Mouse (Mus musculus) ES-Bruce4 (cell line): Measurements from ENCODE around the gene Nhsl1. TPM values are rescaled to one million over a fixed set of nuclear protein-coding genes. Genes with fewer than 3 reads are reported as not detected.
A peak's percentile ranks its signal among the peaks of the same experiment; 100 is the strongest.

Source experiments
- H3K27ac ChIP-seq: 2 replicates; pipeline ENCODE4 v1.5.1; 2012; ENCODE audit warnings: low read length, inconsistent platforms; ENCODE audit not compliant: insufficient read depth
- H3K27me3 ChIP-seq: 2 replicates; pipeline ENCODE4 v1.6.1; 2012; ENCODE audit warnings: mild to moderate bottlenecking, low read length, inconsistent platforms; ENCODE audit not compliant: control insufficient read depth, poor library complexity, insufficient read depth, severe bottlenecking
- H3K36me3 ChIP-seq: 2 replicates; pipeline ENCODE4 v1.6.1; 2012; ENCODE audit warnings: inconsistent platforms, mild to moderate bottlenecking, low read length, moderate library complexity; ENCODE audit not compliant: control insufficient read depth, poor library complexity, insufficient read depth, severe bottlenecking
- H3K4me1 ChIP-seq: one replicate; pipeline ENCODE4 v1.8.1; 2011; ENCODE audit warnings: low read length; ENCODE audit not compliant: control insufficient read depth, insufficient read depth
- H3K4me3 ChIP-seq: 2 replicates; pipeline ENCODE4 v1.5.1; 2011; ENCODE audit warnings: low read depth, mild to moderate bottlenecking, low read length
- H3K9ac ChIP-seq: 2 replicates; pipeline ENCODE4 v1.6.1; 2012; ENCODE audit warnings: low read depth, mild to moderate bottlenecking, inconsistent platforms; ENCODE audit not compliant: poor library complexity, severe bottlenecking
- H3K9me3 ChIP-seq: replicated peaks from 2 replicates; pipeline ENCODE4 v1.6.1; 2012; ENCODE audit warnings: mild to moderate bottlenecking, low read length, inconsistent platforms; ENCODE audit not compliant: control insufficient read depth, poor library complexity, insufficient read depth, severe bottlenecking
- CTCF ChIP-seq: IDR thresholded peaks from one replicate; pipeline ENCODE4 v1.8.1; 2011; ENCODE audit warnings: low read depth, low read length
- EP300 ChIP-seq: IDR thresholded peaks from 2 replicates; pipeline ENCODE4 v1.6.1; 2011; ENCODE audit warnings: low read depth, low read length; ENCODE audit not compliant: insufficient read depth
- POLR2A ChIP-seq: IDR thresholded peaks from one replicate; pipeline ENCODE4 v1.8.1; 2011; ENCODE audit warnings: low read length; ENCODE audit not compliant: insufficient read depth
- polyA plus RNA-seq: library from polyadenylated mRNA; stranded (reverse); fragments of >200 nt; gene quantifications from 2 replicates; pipeline ENCODE4 v1.2.4, GENCODE M21; 2011; ENCODE audit warnings: low read depth; ENCODE audit not compliant: missing spikeins, insufficient read depth, insufficient read length

The Nhsl1 gene
- polyA plus RNA-seq, 1 experiment: 26.9 TPM

GRCm38 (mm10) chr10:18366697-18367096 lies 47.9 kb downstream of the Nhsl1 start:
- no peak overlapping the region for H3K4me3 ChIP-seq
- TF ChIP-seq POLR2A: no peak
- TF ChIP-seq CTCF: no peak
- TF ChIP-seq EP300: no peak
- no peaks in the 10 kb centered on the region for H3K9me3 ChIP-seq
- no peaks in the 10 kb centered on the region for H3K27me3 ChIP-seq
- no peak overlapping the region for H3K9ac ChIP-seq
- peaks cover 6% of the 10 kb centered on the region for H3K4me1 ChIP-seq
- no peak overlapping the region for H3K27ac ChIP-seq
- no peaks in the 10 kb centered on the region for H3K36me3 ChIP-seq

GRCm38 (mm10) chr10:18368111-18368510 lies 49.3 kb downstream of the Nhsl1 start:
- TF ChIP-seq EP300: no peak
- no peak for TF ChIP-seq CTCF
- Histone ChIP-seq H3K27me3 (no peaks in the 10 kb centered on the region), H3K27ac (no peak overlapping the region), H3K4me1 (peaks cover 6% of the 10 kb centered on the region), H3K9ac (no peak overlapping the region), H3K36me3 (no peaks in the 10 kb centered on the region), H3K4me3 (no peak overlapping the region), H3K9me3 (no peaks in the 10 kb centered on the region)

GRCm38 (mm10) chr10:18370475-18371286 lies 51.9 kb downstream of the Nhsl1 start:
- peak overlapping the region; percentile 44; the same call in 1 of the 2 replicates for H3K9ac ChIP-seq
- no peaks in the 10 kb centered on the region for H3K9me3 ChIP-seq
- peaks cover 6% of the 10 kb centered on the region for H3K4me1 ChIP-seq
- H3K36me3 ChIP-seq: no peaks in the 10 kb centered on the region
- H3K27me3 ChIP-seq: no peaks in the 10 kb centered on the region
- H3K4me3 ChIP-seq: no peak overlapping the region
- TF ChIP-seq EP300 (no peak), POLR2A (no peak), CTCF (no peak)
- no peak overlapping the region for H3K27ac ChIP-seq

GRCm38 (mm10) chr10:18371866-18372265 lies 53.1 kb downstream of the Nhsl1 start:
- Histone ChIP-seq H3K27ac (0 out of 2 replicates have a peak overlapping the region, but pooled peaks have one; percentile 20), H3K4me3 (peak overlapping the region; percentile 37), H3K27me3 (no peaks in the 10 kb centered on the region), H3K9me3 (no peaks in the 10 kb centered on the region), H3K9ac (peak overlapping the region; percentile 34), H3K36me3 (no peaks in the 10 kb centered on the region), H3K4me1 (peaks cover 6% of the 10 kb centered on the region)
- no peak for TF ChIP-seq POLR2A
- no peak for TF ChIP-seq EP300
- no peak for TF ChIP-seq CTCF

- TF ChIP-seq CTCF (no peak), POLR2A (no peak), EP300 (no peak)
- Histone ChIP-seq H3K36me3 (no peaks in the 10 kb centered on the region), H3K27me3 (no peaks in the 10 kb centered on the region), H3K9ac (no peak overlapping the region), H3K4me1 (peaks cover 2% of the 10 kb centered on the region), H3K27ac (no peak overlapping the region), H3K4me3 (no peak overlapping the region), H3K9me3 (no peaks in the 10 kb centered on the region)
These were observed 56.5 kb downstream of the Nhsl1 start for GRCm38 (mm10) chr10:18375301-18375700.

- Histone ChIP-seq H3K27ac (no peak overlapping the region), H3K4me3 (no peak overlapping the region), H3K36me3 (no peaks in the 10 kb centered on the region), H3K27me3 (no peaks in the 10 kb centered on the region), H3K4me1 (no peaks in the 10 kb centered on the region), H3K9ac (no peak overlapping the region), H3K9me3 (no peaks in the 10 kb centered on the region)
- TF ChIP-seq POLR2A (no peak), EP300 (no peak), CTCF (no peak)
These were observed 66.0 kb downstream of the Nhsl1 start for GRCm38 (mm10) chr10:18384766-18385165.
